Mouse (Mus musculus): Measurements from ENCODE around the gene Ufsp1. TPM values are rescaled to one million over a fixed set of nuclear protein-coding genes. Genes with fewer than 3 reads are reported as not detected.

The Ufsp1 gene
- polyA plus RNA-seq, 1 experiment from 2014 or later: 6.0 TPM

- H3K4me1 ChIP-seq: peaks cover 17% of the 10 kb centered on the region
- H3K27me3 ChIP-seq: peaks cover 5% of the 10 kb centered on the region; the same call in 1 of the 2 replicates
- H3K27ac ChIP-seq: peak overlapping the region; percentile 71; the same call in 1 of the 2 replicates
- H3K36me3 ChIP-seq (replicated peaks): no peaks in the 10 kb centered on the region
- no peak for ATAC-seq (ENCODE audit: low FRiP score)
- H3K4me2 ChIP-seq: no peak overlapping the region
- no peak overlapping the region for H3K4me3 ChIP-seq (replicated peaks)
- H3K9ac ChIP-seq: no peak overlapping the region
- 75% methylated on average over 6 of the region's 6 CpGs for WGBS
- no peaks in the 10 kb centered on the region for H3K9me3 ChIP-seq
Observed at GRCm38 (mm10) chr5:137340222-137340621, 45.8 kb downstream of the Ufsp1 start.

GRCm38 (mm10) chr5:137342407-137343012 is 48.1 kb downstream of the Ufsp1 start:
- Histone ChIP-seq H3K9ac (no peak overlapping the region), H3K36me3 (replicated peaks) (no peaks in the 10 kb centered on the region), H3K9me3 (no peaks in the 10 kb centered on the region), H3K4me2 (no peak overlapping the region), H3K27ac (no peak overlapping the region), H3K4me1 (peaks cover 26% of the 10 kb centered on the region), H3K4me3 (replicated peaks) (no peak overlapping the region), H3K27me3 (peaks cover 5% of the 10 kb centered on the region; the same call in 1 of the 2 replicates)
- 90% methylated on average over 7 of the region's 7 CpGs for WGBS
- no peak for ATAC-seq (ENCODE audit: low FRiP score)

- 93% methylated on average over 5 of the region's 5 CpGs for WGBS
- Histone ChIP-seq H3K36me3 (replicated peaks) (no peaks in the 10 kb centered on the region), H3K9me3 (no peaks in the 10 kb centered on the region), H3K9ac (no peak overlapping the region), H3K27ac (no peak overlapping the region), H3K27me3 (peaks cover 5% of the 10 kb centered on the region; the same call in 1 of the 2 replicates), H3K4me3 (replicated peaks) (no peak overlapping the region), H3K4me2 (no peak overlapping the region), H3K4me1 (peaks cover 35% of the 10 kb centered on the region)
- ATAC-seq (ENCODE audit: low FRiP score): no peak
Observed at GRCm38 (mm10) chr5:137343412-137343811, 49.0 kb downstream of the Ufsp1 start.

- H3K4me2 ChIP-seq: no peak overlapping the region
- no peak overlapping the region for H3K9ac ChIP-seq
- no peak for ATAC-seq (ENCODE audit: low FRiP score)
- H3K27me3 ChIP-seq: peaks cover 8% of the 10 kb centered on the region; the same call in 1 of the 2 replicates
- no peaks in the 10 kb centered on the region for H3K36me3 ChIP-seq (replicated peaks)
- H3K27ac ChIP-seq: no peak overlapping the region
- no peak overlapping the region for H3K4me3 ChIP-seq (replicated peaks)
- no peaks in the 10 kb centered on the region for H3K9me3 ChIP-seq
- peaks cover 35% of the 10 kb centered on the region for H3K4me1 ChIP-seq
Observed at GRCm38 (mm10) chr5:137343869-137344268, 49.4 kb downstream of the Ufsp1 start.

Small RNA genes within 50 kb of the gene (microRNA-seq; reads per million reads assigned to microRNA genes)
- gene Mir7036: 2.2 reads per million
- not detected for gene Mir8116

Other genes starting within 250 kb of the Ufsp1 start
- gene Ap1s1, start 248.5 kb upstream of the Ufsp1 start, polyA plus RNA-seq (2016; fragmentation: Nextera tagmentation; extraction: Ambion mirVana): 209 and 221 TPM in 2 replicates
- gene Serpine1, start 222.4 kb upstream of the Ufsp1 start, polyA plus RNA-seq (2016; fragmentation: Nextera tagmentation; extraction: Ambion mirVana): 0.11 and 0.35 TPM in 2 replicates
- 5.6 and 6.8 TPM in 2 replicates for gene Trim56, start 178.4 kb upstream of the Ufsp1 start, polyA plus RNA-seq (2016; fragmentation: Nextera tagmentation; extraction: Ambion mirVana)
- not detected in 2 replicates for gene Muc3, start 145.3 kb upstream of the Ufsp1 start, polyA plus RNA-seq (2016; fragmentation: Nextera tagmentation; extraction: Ambion mirVana)
- not detected in 2 replicates for gene Muc3a, start 82.2 kb upstream of the Ufsp1 start, polyA plus RNA-seq (2016; fragmentation: Nextera tagmentation; extraction: Ambion mirVana)
- 3.1 and 3.6 TPM in 2 replicates for gene Ache, start 7.1 kb upstream of the Ufsp1 start, polyA plus RNA-seq (2016; fragmentation: Nextera tagmentation; extraction: Ambion mirVana)
- gene Srrt, start 13.0 kb downstream of the Ufsp1 start, polyA plus RNA-seq (2016; fragmentation: Nextera tagmentation; extraction: Ambion mirVana): 184 and 198 TPM in 2 replicates
- gene Trip6, start 19.8 kb downstream of the Ufsp1 start, polyA plus RNA-seq (2016; fragmentation: Nextera tagmentation; extraction: Ambion mirVana): 41.3 and 43.9 TPM in 2 replicates
- gene Slc12a9, start 39.0 kb downstream of the Ufsp1 start, polyA plus RNA-seq (2016; fragmentation: Nextera tagmentation; extraction: Ambion mirVana): 17.3 and 17.4 TPM in 2 replicates
- 26.7 and 27.7 TPM in 2 replicates for gene Ephb4, start 55.5 kb downstream of the Ufsp1 start, polyA plus RNA-seq (2016; fragmentation: Nextera tagmentation; extraction: Ambion mirVana)
- 0.09 TPM in 2 replicates for gene Zan, start 182.4 kb downstream of the Ufsp1 start, polyA plus RNA-seq (2016; fragmentation: Nextera tagmentation; extraction: Ambion mirVana)
- 61.6 and 62.1 TPM in 2 replicates for gene Pop7, start 207.9 kb downstream of the Ufsp1 start, polyA plus RNA-seq (2016; fragmentation: Nextera tagmentation; extraction: Ambion mirVana)
- 18.7 TPM in 2 replicates for gene Gigyf1, start 223.9 kb downstream of the Ufsp1 start, polyA plus RNA-seq (2016; fragmentation: Nextera tagmentation; extraction: Ambion mirVana)
- 0.38 and 0.47 TPM in 2 replicates for gene Epo, start 238.6 kb downstream of the Ufsp1 start, polyA plus RNA-seq (2016; fragmentation: Nextera tagmentation; extraction: Ambion mirVana)
- 411 and 417 TPM in 2 replicates for gene Gnb2, start 238.9 kb downstream of the Ufsp1 start, polyA plus RNA-seq (2016; fragmentation: Nextera tagmentation; extraction: Ambion mirVana)